Mouse (Mus musculus): ENCODE data around the gene Hist1h2ao.

DNA sequence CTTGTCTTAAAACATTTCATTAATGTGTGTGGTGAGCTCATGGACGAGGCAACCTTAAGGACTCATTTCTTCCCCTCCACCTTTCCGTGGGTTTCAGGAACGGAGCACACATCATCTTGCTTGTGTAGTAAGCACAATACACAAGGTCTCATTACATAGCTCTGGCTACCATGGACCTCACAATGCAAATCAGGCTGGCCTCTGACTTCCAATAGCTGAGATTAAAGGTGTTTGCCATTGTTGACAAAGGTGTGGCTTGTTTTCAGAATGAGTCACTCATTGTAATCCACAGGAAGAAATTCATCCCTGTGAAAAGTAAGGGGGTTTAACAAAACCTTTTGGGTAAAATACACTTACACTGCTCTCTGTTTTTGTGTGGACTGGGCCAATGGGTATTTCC, 18.2 kb downstream of the Hist1h2ao start:
- TF ChIP-seq CTCF (conservative IDR thresholded peaks at IDR 0.05; ENCODE audit: low read length) (no peak), NANOG (IDR thresholded peaks at IDR 0.05; ENCODE audit: borderline replicate concordance, low read length) (no peak), POU5F1 (IDR thresholded peaks at IDR 0.05; ENCODE audit: borderline replicate concordance, low read length) (no peak)
